Mouse (Mus musculus): ENCODE data around the gene D8Ertd738e. TPM values are rescaled to one million over a fixed set of nuclear protein-coding genes. Genes with fewer than 3 reads are reported as not detected.

Gene D8Ertd738e
- polyA plus RNA-seq, 1 experiment from 2014 or later = 388 TPM

DNA sequence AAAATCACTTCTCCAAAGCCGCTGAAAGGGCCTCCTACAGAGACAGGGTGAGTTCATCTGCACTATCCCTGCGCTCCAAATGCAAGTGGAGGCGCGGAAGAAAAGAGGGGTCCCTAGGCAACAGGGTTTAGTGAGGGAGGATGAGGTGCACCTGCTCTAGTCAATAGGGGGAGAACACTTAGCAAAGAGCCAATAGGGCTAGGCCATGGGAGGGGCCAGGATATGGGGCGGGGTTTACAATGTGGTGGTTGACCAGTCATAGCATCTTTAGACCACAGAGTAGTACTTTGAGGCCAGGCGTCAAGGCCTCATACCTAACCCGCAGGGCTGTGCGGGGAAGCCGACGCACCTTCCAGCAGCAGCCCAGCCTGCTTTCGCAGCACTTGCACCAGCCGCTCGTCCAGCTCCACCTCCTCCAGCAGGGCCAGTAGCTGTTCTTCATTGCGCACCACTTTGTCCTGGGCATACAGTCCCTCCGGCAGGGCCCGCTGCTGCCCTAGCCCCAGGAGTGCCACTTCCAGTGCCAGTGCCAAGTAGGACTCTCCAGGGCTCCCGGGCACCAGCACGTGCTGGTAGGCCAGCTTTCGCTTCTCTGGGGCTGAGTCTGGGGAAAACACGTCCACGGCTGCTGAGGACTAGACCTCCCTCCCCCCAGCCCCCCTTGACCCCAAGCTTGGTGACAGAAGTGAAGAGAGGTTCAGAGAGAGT is 26.0 kb downstream of the D8Ertd738e start:
- H3K27me3 ChIP-seq (ENCODE audit: insufficient read depth, low read length) = no peaks in the 10 kb centered on the region
- H3K9me3 ChIP-seq (replicated peaks; ENCODE audit: low read length) = no peaks in the 10 kb centered on the region
- H3K27ac ChIP-seq = no peak overlapping the region
- no peak overlapping the region for H3K4me3 ChIP-seq (replicated peaks; ENCODE audit: low read depth, low read length)
- H3K9ac ChIP-seq (ENCODE audit: low read depth, low read length) = no peak overlapping the region
- no peak overlapping the region for H3K4me2 ChIP-seq (ENCODE audit: low read length)
- H3K4me1 ChIP-seq (replicated peaks; ENCODE audit: insufficient read depth, low read length) = no peaks in the 10 kb centered on the region
- no peak for ATAC-seq (replicated peaks; ENCODE audit: low FRiP score, low read depth)
- peaks cover 74% of the 10 kb centered on the region for H3K36me3 ChIP-seq (ENCODE audit: insufficient read depth, low read length)
- no peak for DNase-seq (ENCODE audit: low spot score)
- no peak for TF ChIP-seq CTCF (IDR thresholded peaks at IDR 0.05; ENCODE audit: low read depth)
- 86% methylated on average over 20 of the region's 21 CpGs for WGBS

DNA sequence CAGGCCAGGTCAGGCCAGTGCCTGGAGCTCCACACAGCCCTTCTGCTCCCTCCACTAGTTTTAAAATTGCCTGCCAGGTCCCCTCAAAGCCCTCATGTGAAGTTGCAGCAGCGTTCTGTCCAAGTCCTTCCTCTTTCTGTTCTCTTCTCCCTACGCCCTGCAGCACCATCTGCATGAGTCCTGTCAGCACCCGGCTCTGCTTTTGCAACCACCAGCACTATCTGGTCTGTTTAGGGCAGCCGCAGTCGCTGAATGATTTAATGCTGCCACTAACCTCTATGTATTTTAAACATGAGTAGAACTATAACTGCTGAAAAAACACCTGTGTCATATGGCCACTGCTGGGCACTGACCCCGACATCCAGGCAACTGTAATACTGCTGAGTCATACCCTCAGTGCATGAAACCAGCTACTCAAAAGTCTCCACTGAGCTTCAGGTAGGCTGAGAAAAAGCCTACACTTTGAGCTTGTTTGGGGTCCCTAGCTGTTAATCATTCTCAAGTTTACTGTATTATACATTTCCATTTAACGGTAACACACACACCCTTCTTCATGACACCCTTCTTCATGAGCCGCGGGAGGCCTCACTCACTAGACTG is 26.9 kb downstream of the D8Ertd738e start:
- H3K4me2 ChIP-seq (ENCODE audit: low read length) = no peak overlapping the region
- H3K27ac ChIP-seq = no peak overlapping the region
- DNase-seq (ENCODE audit: low spot score) (no peak), ATAC-seq (replicated peaks; ENCODE audit: low FRiP score, low read depth) (no peak)
- H3K4me3 ChIP-seq (replicated peaks; ENCODE audit: low read depth, low read length) = no peak overlapping the region
- no peaks in the 10 kb centered on the region for H3K9me3 ChIP-seq (replicated peaks; ENCODE audit: low read length)
- peaks cover 73% of the 10 kb centered on the region for H3K36me3 ChIP-seq (ENCODE audit: insufficient read depth, low read length)
- no peaks in the 10 kb centered on the region for H3K4me1 ChIP-seq (replicated peaks; ENCODE audit: insufficient read depth, low read length)
- WGBS = 89% methylated on average over 9 of the region's 9 CpGs
- TF ChIP-seq CTCF (IDR thresholded peaks at IDR 0.05; ENCODE audit: low read depth) = no peak
- H3K27me3 ChIP-seq (ENCODE audit: insufficient read depth, low read length) = no peaks in the 10 kb centered on the region
- no peak overlapping the region for H3K9ac ChIP-seq (ENCODE audit: low read depth, low read length)

DNA sequence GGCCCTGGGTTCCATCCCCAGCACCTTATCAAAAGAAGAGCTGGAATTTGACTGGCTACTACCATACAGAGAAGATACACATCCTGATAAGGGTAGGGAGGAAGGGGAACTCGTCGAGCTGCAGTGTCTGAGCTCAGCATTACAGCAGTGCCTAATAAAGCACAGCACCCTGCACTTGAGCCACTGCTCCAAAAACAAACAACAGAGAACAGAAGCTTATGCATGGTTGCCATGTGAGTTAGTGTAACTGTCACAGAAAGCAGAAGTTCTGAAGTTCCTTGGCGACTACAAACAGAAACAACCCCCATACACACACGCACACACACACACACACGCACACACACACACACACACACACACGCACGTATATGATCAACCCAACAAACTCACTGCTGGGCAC is 29.4 kb downstream of the D8Ertd738e start:
- no peak overlapping the region for H3K4me3 ChIP-seq (replicated peaks; ENCODE audit: low read depth, low read length)
- no peak overlapping the region for H3K4me2 ChIP-seq (ENCODE audit: low read length)
- no peaks in the 10 kb centered on the region for H3K4me1 ChIP-seq (replicated peaks; ENCODE audit: insufficient read depth, low read length)
- DNase-seq (ENCODE audit: low spot score) (no peak), ATAC-seq (replicated peaks; ENCODE audit: low FRiP score, low read depth) (no peak)
- H3K9me3 ChIP-seq (replicated peaks; ENCODE audit: low read length) = no peaks in the 10 kb centered on the region
- WGBS = 84% methylated on average over 7 of the region's 7 CpGs
- H3K27ac ChIP-seq = no peak overlapping the region
- H3K36me3 ChIP-seq (ENCODE audit: insufficient read depth, low read length) = peaks cover 70% of the 10 kb centered on the region
- no peak for TF ChIP-seq CTCF (IDR thresholded peaks at IDR 0.05; ENCODE audit: low read depth)
- H3K9ac ChIP-seq (ENCODE audit: low read depth, low read length) = no peak overlapping the region
- H3K27me3 ChIP-seq (ENCODE audit: insufficient read depth, low read length) = no peaks in the 10 kb centered on the region

DNA sequence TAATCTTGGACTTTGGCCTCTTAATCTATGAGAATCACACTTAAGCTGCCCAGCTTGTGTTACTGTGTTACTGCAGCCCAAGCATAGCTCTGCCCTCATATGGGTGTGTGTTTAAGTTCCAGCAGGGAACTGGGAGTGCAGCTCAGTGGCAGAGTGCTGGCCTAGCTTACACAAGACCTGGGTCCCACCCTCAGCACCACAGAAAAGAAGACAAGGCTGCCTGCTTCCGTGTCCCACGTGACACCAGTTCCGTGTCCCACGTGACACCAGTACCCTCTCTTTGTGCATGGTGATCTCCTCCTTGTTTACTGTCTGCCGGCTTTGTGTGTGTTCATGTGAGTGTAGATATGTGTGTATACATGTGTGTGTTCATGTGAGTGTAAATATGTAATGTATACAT is 31.4 kb downstream of the D8Ertd738e start:
- no peak overlapping the region for H3K27ac ChIP-seq
- DNase-seq (ENCODE audit: low spot score) (no peak), ATAC-seq (replicated peaks; ENCODE audit: low FRiP score, low read depth) (no peak)
- H3K9me3 ChIP-seq (replicated peaks; ENCODE audit: low read length) = no peaks in the 10 kb centered on the region
- no peak overlapping the region for H3K9ac ChIP-seq (ENCODE audit: low read depth, low read length)
- H3K36me3 ChIP-seq (ENCODE audit: insufficient read depth, low read length) = peaks cover 74% of the 10 kb centered on the region
- H3K4me2 ChIP-seq (ENCODE audit: low read length) = no peak overlapping the region
- TF ChIP-seq CTCF (IDR thresholded peaks at IDR 0.05; ENCODE audit: low read depth) = no peak
- no peaks in the 10 kb centered on the region for H3K4me1 ChIP-seq (replicated peaks; ENCODE audit: insufficient read depth, low read length)
- no peaks in the 10 kb centered on the region for H3K27me3 ChIP-seq (ENCODE audit: insufficient read depth, low read length)
- no peak overlapping the region for H3K4me3 ChIP-seq (replicated peaks; ENCODE audit: low read depth, low read length)
- WGBS = 96% methylated on average over 5 of the region's 5 CpGs

DNA sequence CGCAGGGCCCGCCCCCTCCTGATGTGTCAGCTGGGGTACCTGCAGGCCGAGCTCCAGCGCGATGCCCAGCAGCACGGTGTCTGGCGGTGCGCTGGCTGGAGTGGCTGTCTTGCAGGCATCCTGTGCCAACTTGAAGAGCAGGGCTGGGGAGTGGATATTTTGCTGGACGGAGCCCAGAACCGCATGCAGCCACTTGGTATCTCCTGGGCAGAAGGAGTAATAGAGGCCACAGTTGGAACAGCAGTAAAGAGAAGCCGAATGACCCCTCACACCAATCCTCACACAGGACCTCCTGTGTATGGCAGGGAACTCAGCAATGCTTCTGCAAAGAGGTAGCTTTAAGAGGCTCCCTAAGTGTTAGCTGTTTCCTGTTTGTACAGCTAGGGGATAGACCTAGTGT is 32.3 kb downstream of the D8Ertd738e start:
- H3K36me3 ChIP-seq (ENCODE audit: insufficient read depth, low read length) = peaks cover 70% of the 10 kb centered on the region
- H3K9ac ChIP-seq (ENCODE audit: low read depth, low read length) = no peak overlapping the region
- H3K4me3 ChIP-seq (replicated peaks; ENCODE audit: low read depth, low read length) = no peak overlapping the region
- H3K27ac ChIP-seq = no peak overlapping the region
- no peak for DNase-seq (ENCODE audit: low spot score)
- no peaks in the 10 kb centered on the region for H3K4me1 ChIP-seq (replicated peaks; ENCODE audit: insufficient read depth, low read length)
- WGBS = 96% methylated on average over 11 of the region's 11 CpGs
- no peak for ATAC-seq (replicated peaks; ENCODE audit: low FRiP score, low read depth)
- no peak overlapping the region for H3K4me2 ChIP-seq (ENCODE audit: low read length)
- H3K9me3 ChIP-seq (replicated peaks; ENCODE audit: low read length) = no peaks in the 10 kb centered on the region
- no peak for TF ChIP-seq CTCF (IDR thresholded peaks at IDR 0.05; ENCODE audit: low read depth)
- no peaks in the 10 kb centered on the region for H3K27me3 ChIP-seq (ENCODE audit: insufficient read depth, low read length)

DNA sequence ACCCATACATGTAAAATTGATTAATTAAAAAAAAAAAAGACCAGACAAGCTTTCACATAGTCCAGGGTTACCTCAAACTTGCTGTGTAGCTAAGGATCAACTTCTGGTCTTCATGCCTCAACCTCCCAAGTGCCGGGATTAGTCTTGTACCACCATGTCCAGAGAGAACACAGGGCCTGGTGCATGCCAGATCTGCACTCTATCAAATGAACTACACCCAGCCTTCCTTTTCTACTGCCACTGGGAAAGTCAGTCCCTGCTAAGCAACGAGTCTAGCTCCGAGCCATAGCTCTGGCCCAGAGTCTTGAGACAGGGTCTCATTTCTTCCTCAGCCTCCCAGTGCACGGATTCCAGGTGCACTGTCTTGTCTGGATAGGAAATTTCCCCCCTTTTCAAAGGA is 36.2 kb downstream of the D8Ertd738e start:
- no peak overlapping the region for H3K4me3 ChIP-seq (replicated peaks; ENCODE audit: low read depth, low read length)
- TF ChIP-seq CTCF (IDR thresholded peaks at IDR 0.05; ENCODE audit: low read depth) = no peak
- H3K9ac ChIP-seq (ENCODE audit: low read depth, low read length) = no peak overlapping the region
- DNase-seq (ENCODE audit: low spot score) (no peak), ATAC-seq (replicated peaks; ENCODE audit: low FRiP score, low read depth) (no peak)
- H3K27me3 ChIP-seq (ENCODE audit: insufficient read depth, low read length) = no peaks in the 10 kb centered on the region
- peaks cover 8% of the 10 kb centered on the region for H3K4me1 ChIP-seq (replicated peaks; ENCODE audit: insufficient read depth, low read length)
- H3K9me3 ChIP-seq (replicated peaks; ENCODE audit: low read length) = no peaks in the 10 kb centered on the region
- peaks cover 63% of the 10 kb centered on the region for H3K36me3 ChIP-seq (ENCODE audit: insufficient read depth, low read length)
- 91% methylated on average over 4 of the region's 4 CpGs for WGBS
- H3K27ac ChIP-seq = no peak overlapping the region
- H3K4me2 ChIP-seq (ENCODE audit: low read length) = no peak overlapping the region
